Mouse (Mus musculus): ENCODE measurements at regions not wholly inside any gene's neighbourhood (a gene's known extent, or its start where the extent isn't known, plus 50 kb on each side); places are given as distances from the start of the nearest gene placed in this dataset.

DNA sequence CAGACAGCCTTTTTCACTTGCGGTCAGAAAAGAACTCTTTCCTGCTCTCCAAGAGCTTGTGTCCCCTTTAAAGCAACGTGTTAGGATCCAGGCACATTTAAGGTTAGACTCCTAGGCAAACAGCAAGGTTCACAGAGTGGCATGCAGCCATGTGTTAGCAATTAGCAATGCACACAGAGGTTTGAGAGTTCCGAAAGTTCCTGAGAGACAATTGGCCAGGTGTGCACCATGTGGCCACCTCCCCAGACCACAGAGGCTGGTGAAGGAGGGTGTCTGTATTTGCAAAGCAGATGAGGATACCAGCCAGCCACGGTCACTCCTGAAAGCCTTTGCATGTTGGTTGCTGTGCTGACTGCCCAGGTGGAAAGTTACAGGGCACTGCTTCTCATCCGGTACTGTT is 240.6 kb downstream of the H2al1j start:
- TF ChIP-seq CTCF (IDR thresholded peaks at IDR 0.05; ENCODE audit: control insufficient read depth, insufficient read depth, low read length) (no peak), POLR2A (IDR thresholded peaks at IDR 0.05; ENCODE audit: borderline replicate concordance, control insufficient read depth, low read depth, low read length) (no peak)
